Mouse (Mus musculus): Measurements from ENCODE around the gene Flad1. TPM values are rescaled to one million over a fixed set of nuclear protein-coding genes. Genes with fewer than 3 reads are reported as not detected.

Gene Flad1
- polyA plus RNA-seq, 1 experiment, result 39.1 TPM

DNA sequence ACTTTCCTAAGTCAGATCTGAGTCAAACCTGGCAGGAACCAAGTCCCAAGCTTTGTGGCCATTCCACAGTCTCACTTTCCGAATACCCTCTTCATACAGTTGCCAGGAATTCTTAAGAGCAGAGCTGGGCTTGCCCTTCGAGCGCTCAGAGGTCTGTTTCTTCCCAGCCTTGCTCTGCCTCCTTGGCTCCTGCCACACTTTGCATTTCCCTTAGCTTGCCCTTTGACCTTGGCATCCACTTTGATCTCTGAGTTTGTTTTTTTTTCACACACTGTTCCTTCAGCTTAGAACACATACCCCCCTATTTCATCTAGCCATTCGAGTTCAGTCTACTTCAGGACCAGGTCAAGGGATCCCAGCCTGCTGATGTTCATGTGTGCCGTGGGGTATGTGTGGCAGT, 60.4 kb downstream of the Flad1 start:
- H3K27ac ChIP-seq (ENCODE audit: insufficient read depth, low read length), result no peak overlapping the region
- no peaks in the 10 kb centered on the region; the same call in 1 of the 2 replicates for H3K27me3 ChIP-seq (ENCODE audit: control insufficient read depth, insufficient read depth, low read length)
- no peak for DNase-seq (ENCODE audit: low read depth in 1 of 2, low spot score in 2 of 2)
- WGBS, result 86% methylated on average over 5 of the region's 5 CpGs
- H3K4me1 ChIP-seq (ENCODE audit: control insufficient read depth, insufficient read depth, insufficient read length), result peaks cover 6% of the 10 kb centered on the region
- no peak overlapping the region for H3K4me3 ChIP-seq (ENCODE audit: extremely low read depth, insufficient read depth, insufficient read length)
- H3K36me3 ChIP-seq (ENCODE audit: control insufficient read depth, insufficient read depth, low read length), result no peaks in the 10 kb centered on the region
- TF ChIP-seq CTCF (IDR thresholded peaks at IDR 0.05; ENCODE audit: extremely low read depth, insufficient read depth, insufficient read length, insufficient replicate concordance) (no peak), POLR2A (IDR thresholded peaks at IDR 0.05; ENCODE audit: low read depth, low read length) (no peak)

Other genes with a start within 250 kb of the Flad1 start
- gene Clk2, start 247.1 kb downstream of the Flad1 start, polyA plus RNA-seq (2012; rRNA removed), result 66.6 and 72.2 TPM in 2 replicates
- gene Scamp3, start 234.4 kb downstream of the Flad1 start, polyA plus RNA-seq (2012; rRNA removed), result 120 and 134 TPM in 2 replicates
- 104 and 115 TPM in 2 replicates for gene Fam189b, start 228.7 kb downstream of the Flad1 start, polyA plus RNA-seq (2012; rRNA removed)
- 59.6 and 66.6 TPM in 2 replicates for gene Gba, start 208.9 kb downstream of the Flad1 start, polyA plus RNA-seq (2012; rRNA removed)
- 2.9 and 3.4 TPM in 2 replicates for gene Thbs3, start 196.7 kb downstream of the Flad1 start, polyA plus RNA-seq (2012; rRNA removed)
- 99.4 and 124 TPM in 2 replicates for gene Mtx1, start 184.8 kb downstream of the Flad1 start, polyA plus RNA-seq (2012; rRNA removed)
- gene Muc1, start 182.8 kb downstream of the Flad1 start, polyA plus RNA-seq (2012; rRNA removed), result 17.4 and 26.1 TPM in 2 replicates
- 93.5 and 129 TPM in 2 replicates for gene Krtcap2, start 165.9 kb downstream of the Flad1 start, polyA plus RNA-seq (2012; rRNA removed)
- gene Trim46, start 165.6 kb downstream of the Flad1 start, polyA plus RNA-seq (2012; rRNA removed), result 3.6 and 5.4 TPM in 2 replicates
- 231 and 419 TPM in 2 replicates for gene Dpm3, start 152.5 kb downstream of the Flad1 start, polyA plus RNA-seq (2012; rRNA removed)
- 207 and 266 TPM in 2 replicates for gene Slc50a1, start 141.3 kb downstream of the Flad1 start, polyA plus RNA-seq (2012; rRNA removed)
- 5.3 and 5.9 TPM in 2 replicates for gene Efna1, start 130.7 kb downstream of the Flad1 start, polyA plus RNA-seq (2012; rRNA removed)
- gene Efna3, start 88.9 kb downstream of the Flad1 start, polyA plus RNA-seq (2012; rRNA removed), result not detected in 2 replicates
- gene Efna4, start 73.8 kb downstream of the Flad1 start, polyA plus RNA-seq (2012; rRNA removed), result 0.62 and 1.5 TPM in 2 replicates
- 49.6 and 62.0 TPM in 2 replicates for gene Adam15, start 61.9 kb downstream of the Flad1 start, polyA plus RNA-seq (2012; rRNA removed)
- 0.15 and 0.43 TPM in 2 replicates for gene Dcst2, start 49.9 kb downstream of the Flad1 start, polyA plus RNA-seq (2012; rRNA removed)
- 0.29 and 0.42 TPM in 2 replicates for gene Dcst1, start 46.6 kb downstream of the Flad1 start, polyA plus RNA-seq (2012; rRNA removed)
- 54.5 and 58.4 TPM in 2 replicates for gene Zbtb7b, start 17.1 kb downstream of the Flad1 start, polyA plus RNA-seq (2012; rRNA removed)
- 1.5 and 1.9 TPM in 2 replicates for gene Lenep, start 9.1 kb downstream of the Flad1 start, polyA plus RNA-seq (2012; rRNA removed)
- gene Cks1b, start 6.5 kb upstream of the Flad1 start, polyA plus RNA-seq (2012; rRNA removed), result 20.6 and 21.3 TPM in 2 replicates
- 49.0 and 54.8 TPM in 2 replicates for gene Shc1, start 6.6 kb upstream of the Flad1 start, polyA plus RNA-seq (2012; rRNA removed)
- gene Pygo2, start 18.3 kb upstream of the Flad1 start, polyA plus RNA-seq (2012; rRNA removed), result 58.2 and 111 TPM in 2 replicates
- 47.0 and 54.2 TPM in 2 replicates for gene Pbxip1, start 24.8 kb upstream of the Flad1 start, polyA plus RNA-seq (2012; rRNA removed)
- gene Pmvk, start 42.7 kb upstream of the Flad1 start, polyA plus RNA-seq (2012; rRNA removed), result 12.2 and 15.1 TPM in 2 replicates
- gene Kcnn3, start 108.3 kb upstream of the Flad1 start, polyA plus RNA-seq (2012; rRNA removed), result 0.33 and 0.41 TPM in 2 replicates